Mouse (Mus musculus) bone marrow macrophage, adult 2 months (primary cell): ENCODE measurements around the gene Olfr433.

Source experiments
- CTCF ChIP-seq: IDR thresholded peaks from 2 replicates; pipeline ENCODE4 v1.5.1; 2012; ENCODE audit warnings: low read depth, mild to moderate bottlenecking, low read length, moderate library complexity
- POLR2A ChIP-seq: IDR thresholded peaks from 2 replicates; pipeline ENCODE4 v1.6.1; 2012; ENCODE audit warnings: mild to moderate bottlenecking, low read depth, low read length, borderline replicate concordance

DNA sequence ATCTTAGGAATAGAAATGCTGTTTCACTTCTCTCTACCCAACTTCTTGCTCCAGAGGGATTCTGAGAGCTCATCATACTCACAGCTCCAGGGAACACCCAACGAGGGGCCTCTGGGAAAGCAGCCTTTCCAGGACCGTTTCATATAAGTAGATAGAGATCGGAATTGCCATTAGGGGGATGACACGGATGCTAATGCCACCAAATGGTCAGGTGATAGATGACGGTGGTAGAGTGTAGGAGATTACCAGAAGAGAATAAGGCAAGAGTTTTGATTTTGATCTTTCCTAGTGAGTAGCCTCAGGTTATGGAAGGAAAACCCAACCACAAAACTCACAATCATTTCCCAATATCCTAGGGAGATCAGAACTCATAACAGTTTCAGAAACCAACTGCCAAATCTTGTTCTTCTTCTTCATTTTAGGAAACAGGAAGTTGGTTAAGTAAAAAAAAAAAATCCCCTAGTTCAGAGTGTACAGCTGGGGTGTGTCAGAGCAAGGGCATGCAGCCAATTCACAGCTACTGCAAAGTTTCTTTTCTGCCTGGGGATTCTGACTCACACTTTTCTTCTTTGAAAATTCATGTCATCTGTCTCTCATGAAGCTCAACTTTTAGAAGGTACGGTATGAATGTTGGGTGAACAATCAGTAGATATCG is at the start of gene Olfr433:
- no peak for TF ChIP-seq CTCF
- TF ChIP-seq POLR2A = no peak
